Mouse (Mus musculus): ENCODE measurements around the gene Hoxd10.

Gene Hoxd10

DNA sequence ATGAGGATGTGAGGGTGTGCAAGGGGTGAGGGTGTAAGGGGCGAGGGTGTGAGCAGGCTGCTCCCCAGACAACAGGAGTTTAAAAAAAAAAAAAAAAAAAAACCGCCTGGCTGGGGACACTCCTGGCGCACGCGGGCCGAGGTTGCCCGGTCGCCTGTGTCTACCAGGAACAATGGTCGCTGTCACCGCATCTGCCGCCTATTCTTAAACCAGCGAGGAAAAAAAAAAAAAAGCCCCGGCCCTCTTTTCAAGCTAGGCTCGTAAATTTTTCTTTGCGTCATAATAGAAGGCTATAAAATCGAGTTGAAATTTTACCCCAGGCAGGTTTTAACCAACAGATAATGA lies 41.6 kb downstream of the Hoxd10 start:
- no peak for DNase-seq

- no peak for DNase-seq
Measured at GRCm38 (mm10) chr2:74733765-74734164, 42.0 kb downstream of the Hoxd10 start.

DNA sequence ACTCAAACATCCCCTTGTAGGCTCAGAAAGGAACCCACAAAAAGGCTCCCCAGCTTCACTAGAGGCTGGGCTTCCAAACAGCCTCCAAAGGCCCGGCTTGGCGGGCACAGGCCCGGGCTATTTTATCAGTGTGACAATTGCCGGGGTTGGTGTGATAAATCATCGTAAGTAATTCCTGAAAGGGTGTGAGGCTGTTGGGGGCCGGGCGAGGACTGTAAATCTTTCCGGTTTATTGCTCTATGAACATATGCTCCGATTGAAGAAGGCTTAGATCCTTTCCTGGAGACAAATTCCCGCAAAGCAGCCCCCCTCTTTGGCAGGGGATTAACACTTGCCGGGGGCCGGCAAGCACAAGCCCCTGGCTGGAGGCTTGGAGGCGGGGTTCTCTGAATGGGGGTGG lies 42.7 kb downstream of the Hoxd10 start:
- DNase-seq: no peak

DNA sequence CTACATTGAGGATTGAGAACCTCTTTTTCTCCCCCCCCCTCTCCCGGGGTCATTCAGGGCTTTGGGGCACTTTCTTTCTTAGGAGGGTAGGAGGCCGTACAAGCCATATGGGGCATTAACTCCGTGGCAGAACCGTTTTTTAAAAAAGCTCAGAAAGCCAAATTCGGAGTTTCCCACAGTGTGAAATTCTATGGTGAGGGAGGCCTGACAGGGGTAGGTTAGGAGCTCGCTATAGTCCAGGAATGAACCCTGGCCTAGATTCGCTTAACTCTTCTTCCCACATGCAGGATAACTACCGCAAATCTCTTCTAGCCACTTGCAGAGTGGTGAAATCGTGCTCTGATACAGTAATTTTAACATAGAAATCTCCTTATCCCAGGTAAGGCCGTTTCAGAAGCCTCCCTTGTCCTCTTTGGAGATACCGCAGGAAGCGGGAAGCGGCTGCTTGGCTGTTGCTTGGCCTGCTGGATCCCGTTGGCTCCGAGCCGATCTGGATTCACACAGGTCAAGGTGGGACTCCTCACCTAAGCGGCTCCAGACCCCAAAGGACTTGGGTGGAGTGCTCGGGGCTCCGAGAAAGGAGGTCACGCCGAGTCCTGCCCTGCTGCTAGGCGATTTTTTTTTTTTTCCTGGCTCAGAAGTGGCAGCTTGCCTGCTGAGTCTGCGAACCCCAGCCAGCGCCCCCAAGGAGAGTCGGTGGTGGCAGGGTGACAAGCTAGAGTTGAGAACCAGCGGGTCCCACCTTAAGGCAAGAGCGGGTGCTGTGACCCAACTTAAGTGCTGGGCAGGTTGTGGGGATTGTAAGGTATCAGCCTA lies 43.5 kb downstream of the Hoxd10 start:
- no peak for DNase-seq

DNA sequence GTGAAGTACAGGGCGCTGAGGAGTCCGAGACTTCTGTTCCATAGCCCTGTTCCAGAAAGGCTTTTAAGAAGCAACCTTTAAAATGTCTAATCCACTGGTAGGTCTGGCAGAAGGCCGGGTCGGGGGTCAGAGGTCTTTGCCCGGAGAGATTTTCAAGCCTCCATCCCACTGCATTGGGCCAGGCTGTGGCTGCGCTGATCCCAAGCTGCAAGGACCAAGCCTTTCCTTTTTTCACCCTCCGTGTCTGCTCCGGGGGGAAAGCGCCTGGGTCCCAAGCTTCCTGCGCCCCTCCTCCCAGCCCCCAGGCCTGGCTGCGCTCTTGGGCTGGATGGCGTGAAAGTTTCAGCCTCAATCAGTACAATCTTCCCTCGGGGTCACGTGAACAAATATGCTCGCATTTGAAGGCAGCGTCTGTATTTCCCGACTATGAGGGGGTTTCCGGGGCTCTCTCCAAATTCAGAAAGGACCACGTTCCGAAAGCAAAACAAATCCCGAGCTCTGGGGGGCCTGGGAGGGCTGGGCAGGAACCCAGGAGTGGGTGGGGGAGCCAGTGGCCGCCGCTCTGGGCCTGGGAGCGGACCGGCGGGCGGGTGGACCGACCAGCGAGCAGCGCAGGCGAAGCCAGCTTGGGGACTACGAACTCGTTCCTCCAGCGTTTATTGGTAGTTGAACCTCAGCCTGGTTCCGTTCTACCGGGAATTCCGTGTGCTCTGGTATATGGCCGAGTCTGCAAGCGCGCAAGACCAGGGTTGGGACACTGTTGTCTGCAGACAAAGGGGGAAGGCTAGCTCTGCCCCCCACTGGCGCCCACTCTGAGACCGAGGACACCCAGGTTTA lies 44.3 kb downstream of the Hoxd10 start:
- no peak for DNase-seq

- DNase-seq: no peak
Measured at GRCm38 (mm10) chr2:74736688-74737577, 45.2 kb downstream of the Hoxd10 start.

DNA sequence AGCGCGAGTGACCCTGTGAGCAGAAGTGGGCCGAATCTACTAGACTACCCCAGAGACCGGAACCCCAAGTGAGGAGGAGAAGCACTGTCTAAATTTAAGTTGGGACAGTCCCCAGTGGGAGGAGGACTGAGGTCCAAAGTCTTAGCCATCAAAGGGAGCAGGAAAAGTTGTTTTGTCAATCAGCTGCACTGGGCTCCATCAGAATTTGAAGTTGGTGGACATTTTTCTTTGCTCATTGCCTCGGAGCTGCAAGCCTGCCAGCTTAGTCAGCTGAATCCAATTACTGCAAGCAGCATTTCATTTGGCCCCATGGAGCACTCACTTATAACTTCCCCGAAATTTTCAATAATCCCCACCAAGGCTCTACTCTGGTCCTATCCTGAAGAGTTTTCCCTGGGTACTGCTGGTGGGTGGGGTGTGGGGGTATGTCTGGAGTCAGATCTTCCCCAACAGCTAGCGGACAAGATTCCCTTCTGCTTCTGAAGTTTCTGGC lies 45.9 kb downstream of the Hoxd10 start:
- DNase-seq: no peak

DNA sequence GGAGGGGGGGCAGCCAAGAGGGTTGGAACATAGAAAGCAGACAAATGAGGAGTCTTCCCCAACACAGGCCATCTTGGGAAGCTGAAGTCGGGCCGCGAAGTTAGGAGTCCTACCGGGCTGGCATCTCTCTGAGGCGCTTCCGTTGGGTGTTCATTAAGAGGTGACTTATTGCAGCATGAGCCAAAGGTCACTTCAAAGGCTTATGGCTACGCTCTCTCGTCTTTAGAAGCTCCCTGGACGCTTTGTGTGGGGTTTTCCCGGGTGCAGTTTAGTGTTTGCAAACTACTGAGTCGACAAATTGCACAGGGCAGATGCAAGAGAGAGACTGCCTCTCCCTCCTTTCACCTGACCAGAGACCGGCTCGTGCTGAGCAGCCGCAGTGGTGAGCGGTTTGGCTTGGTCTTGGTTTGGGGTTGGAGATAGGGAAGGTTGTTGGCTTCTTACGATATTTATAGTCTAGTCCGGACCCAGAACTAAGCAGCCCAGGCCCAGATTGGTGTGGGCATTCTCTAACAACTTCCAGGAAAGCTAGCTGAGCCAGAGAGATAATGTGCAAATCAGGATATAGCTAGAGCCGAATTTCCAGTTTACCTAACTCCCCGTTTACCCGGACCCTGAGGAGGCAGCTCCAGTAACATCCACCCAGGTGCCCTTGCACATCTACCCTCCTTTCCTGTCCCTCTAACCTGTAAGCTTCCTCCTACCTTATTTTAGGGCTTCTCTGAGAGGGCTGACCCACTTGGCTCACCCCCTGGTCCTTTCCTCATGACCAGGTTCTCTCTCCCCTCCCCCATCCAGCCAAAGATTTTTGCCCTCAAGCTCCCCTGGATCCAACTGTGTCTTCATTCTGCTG lies 47.1 kb downstream of the Hoxd10 start:
- DNase-seq: no peak

DNA sequence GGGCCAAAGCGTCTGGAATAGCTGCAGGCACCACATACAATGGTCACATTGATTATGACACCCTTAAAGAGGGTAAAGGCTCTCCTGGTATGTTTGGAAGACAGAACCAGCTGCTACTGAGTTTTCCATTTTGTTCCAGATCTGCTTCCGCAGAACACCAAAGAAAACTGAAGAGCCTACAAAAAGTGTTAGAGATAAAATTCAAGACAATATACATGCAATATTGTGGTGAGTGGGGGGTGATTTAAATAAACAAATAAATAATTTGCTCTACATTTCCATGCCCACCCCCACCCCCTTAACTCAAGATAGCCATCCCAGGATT lies 47.7 kb downstream of the Hoxd10 start:
- DNase-seq: no peak

DNA sequence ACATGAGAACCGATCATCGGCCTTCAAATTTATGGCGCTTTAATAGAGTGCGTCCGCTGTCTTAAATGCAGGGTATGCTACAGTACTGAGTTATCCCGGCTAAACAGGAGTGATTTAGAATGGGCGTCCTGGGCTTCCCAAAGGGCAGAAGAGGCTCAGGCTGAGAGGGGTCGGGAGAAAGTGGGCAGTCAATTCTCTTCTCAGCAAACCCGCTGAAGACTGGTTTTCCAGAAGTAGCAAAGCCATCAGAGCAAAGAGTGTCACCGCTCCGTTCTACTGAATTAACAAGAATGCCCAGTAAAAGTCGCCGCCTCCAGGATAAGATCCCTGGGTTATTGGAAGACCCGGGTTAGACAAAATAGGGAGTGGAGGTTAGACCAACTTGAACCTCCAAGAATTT lies 48.1 kb downstream of the Hoxd10 start:
- DNase-seq: no peak

DNA sequence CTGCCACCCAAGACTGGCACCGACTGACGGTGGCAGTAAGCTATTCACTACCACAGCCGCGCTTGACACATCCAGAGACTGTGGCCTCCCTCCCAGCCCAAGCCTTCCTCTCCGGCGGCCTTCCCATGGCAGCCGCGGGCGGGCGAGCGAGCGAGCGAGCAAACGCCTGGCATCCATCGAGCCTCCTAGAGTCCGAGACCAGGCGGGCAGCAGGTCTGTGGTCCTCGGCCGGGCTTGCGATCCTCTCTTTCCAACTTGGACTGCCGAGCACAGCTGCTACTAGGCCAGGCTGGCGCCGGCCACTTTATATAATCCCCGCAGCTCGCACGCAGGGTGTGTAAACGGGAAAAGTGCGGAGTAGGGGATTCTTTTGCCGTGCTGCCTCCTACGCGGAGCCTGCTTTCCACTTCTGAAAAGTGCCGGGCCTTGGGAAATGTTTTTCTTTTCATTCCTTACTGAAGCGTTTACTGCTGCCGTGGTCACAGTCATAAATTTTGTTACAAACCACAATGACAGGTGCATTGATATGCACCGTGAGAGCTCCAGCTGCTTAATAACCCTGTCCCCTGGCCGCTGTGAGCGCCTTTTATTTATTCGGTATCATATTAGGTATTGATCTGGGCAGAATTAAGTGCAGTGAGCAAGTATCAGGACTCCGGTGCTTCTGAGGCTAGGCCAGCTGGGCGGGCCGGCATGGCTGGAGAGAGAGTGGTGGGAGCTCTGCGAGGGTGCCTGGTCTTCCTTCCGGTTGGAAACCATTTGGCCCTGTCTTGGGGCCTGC lies 48.8 kb downstream of the Hoxd10 start:
- no peak for DNase-seq

GRCm38 (mm10) chr2:74741252-74741978 lies 49.7 kb downstream of the Hoxd10 start:
- no peak for DNase-seq

GRCm38 (mm10) chr2:74741979-74742277 lies 50.2 kb downstream of the Hoxd10 start:
- DNase-seq: no peak

Data from lung, postnatal 14 days (tissue).